Mouse (Mus musculus): ENCODE results near the gene Adra2b. TPM values are rescaled to one million over a fixed set of nuclear protein-coding genes. Genes with fewer than 3 reads are reported as not detected.

Gene Adra2b
- polyA plus RNA-seq, 1 experiment from 2014 or later = 20.7 TPM

DNA sequence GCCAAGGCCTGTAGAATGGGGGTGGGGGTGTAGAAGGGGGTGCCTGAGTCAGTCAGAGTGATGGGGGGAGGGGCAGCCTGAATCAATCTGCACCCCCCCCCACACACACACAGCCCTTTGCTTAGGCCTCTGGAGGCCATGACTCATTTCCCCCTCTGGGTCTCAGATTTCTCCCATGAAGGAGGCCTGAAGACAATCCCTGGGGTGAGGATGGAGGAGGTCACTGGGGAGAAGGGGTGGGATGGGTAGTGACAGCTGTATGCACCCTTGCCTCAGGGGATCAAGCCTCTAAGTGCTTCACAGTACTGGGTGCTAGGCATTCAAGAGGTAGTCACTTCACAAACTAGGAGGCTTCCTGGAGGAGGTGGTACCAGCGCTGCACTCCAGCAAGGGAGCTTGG lies 39.3 kb upstream of the Adra2b start:
- no peak overlapping the region for H3K9ac ChIP-seq (ENCODE audit: low read depth, low read length)
- no peak overlapping the region for H3K4me2 ChIP-seq
- peaks cover 6% of the 10 kb centered on the region for H3K4me1 ChIP-seq (replicated peaks; ENCODE audit: control insufficient read depth, insufficient read depth, low read length)
- 68% methylated on average over 1 of the region's 1 CpGs for WGBS
- H3K27me3 ChIP-seq (replicated peaks; ENCODE audit: control insufficient read depth, insufficient read depth, low read length) = no peaks in the 10 kb centered on the region
- H3K27ac ChIP-seq (ENCODE audit: low read depth, low read length) = no peak overlapping the region
- H3K4me3 ChIP-seq (ENCODE audit: low read depth, low read length) = no peak overlapping the region
- no peaks in the 10 kb centered on the region for H3K36me3 ChIP-seq (ENCODE audit: control insufficient read depth, insufficient read depth, low read length)
- no peaks in the 10 kb centered on the region for H3K9me3 ChIP-seq (ENCODE audit: control insufficient read depth, low read length)
- ATAC-seq (replicated peaks; ENCODE audit: low FRiP score) (no peak), DNase-seq (ENCODE audit: low spot score) (peak; percentile 27)

DNA sequence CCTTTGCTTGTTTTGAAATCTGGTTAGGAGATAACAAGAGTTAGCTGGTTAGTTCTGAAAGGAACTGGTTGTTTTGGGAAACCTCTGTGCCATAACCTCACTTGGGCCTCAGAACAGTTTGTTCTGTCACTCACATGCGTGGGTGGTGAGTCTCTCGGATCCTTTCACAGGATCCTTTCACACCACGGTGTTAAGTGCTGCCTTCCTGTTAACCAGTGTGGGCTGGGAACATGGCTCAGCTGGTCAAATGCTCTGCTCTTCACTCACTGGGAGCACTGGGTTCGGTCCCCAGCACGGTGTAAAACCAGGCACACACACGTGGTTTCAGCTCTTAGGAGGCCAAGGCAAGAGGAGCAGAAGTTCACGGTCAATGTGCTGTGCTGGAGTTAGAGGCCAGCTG lies 38.6 kb upstream of the Adra2b start:
- Histone ChIP-seq H3K9me3 (ENCODE audit: control insufficient read depth, low read length) (no peaks in the 10 kb centered on the region), H3K27me3 (replicated peaks; ENCODE audit: control insufficient read depth, insufficient read depth, low read length) (no peaks in the 10 kb centered on the region), H3K4me2 (no peak overlapping the region), H3K4me1 (replicated peaks; ENCODE audit: control insufficient read depth, insufficient read depth, low read length) (peaks cover 13% of the 10 kb centered on the region), H3K9ac (ENCODE audit: low read depth, low read length) (no peak overlapping the region), H3K27ac (ENCODE audit: low read depth, low read length) (no peak overlapping the region), H3K4me3 (ENCODE audit: low read depth, low read length) (no peak overlapping the region), H3K36me3 (ENCODE audit: control insufficient read depth, insufficient read depth, low read length) (no peaks in the 10 kb centered on the region)
- WGBS = 50% methylated on average over 7 of the region's 7 CpGs
- DNase-seq (ENCODE audit: low spot score) (peak; percentile 30), ATAC-seq (replicated peaks; ENCODE audit: low FRiP score) (no peak)

- no peaks in the 10 kb centered on the region for H3K9me3 ChIP-seq (ENCODE audit: control insufficient read depth, low read length)
- H3K4me1 ChIP-seq (replicated peaks; ENCODE audit: control insufficient read depth, insufficient read depth, low read length) = peaks cover 15% of the 10 kb centered on the region
- peak overlapping the region; percentile 5; the same call in 1 of the 2 replicates for H3K4me2 ChIP-seq
- no peak overlapping the region for H3K4me3 ChIP-seq (ENCODE audit: low read depth, low read length)
- no peaks in the 10 kb centered on the region; the same call in 1 of the 2 replicates for H3K27me3 ChIP-seq (replicated peaks; ENCODE audit: control insufficient read depth, insufficient read depth, low read length)
- DNase-seq (ENCODE audit: low spot score) (no peak), ATAC-seq (replicated peaks; ENCODE audit: low FRiP score) (peak; percentile 70)
- no peak overlapping the region for H3K27ac ChIP-seq (ENCODE audit: low read depth, low read length)
- 39% methylated on average over 12 of the region's 12 CpGs for WGBS
- no peak overlapping the region for H3K9ac ChIP-seq (ENCODE audit: low read depth, low read length)
- H3K36me3 ChIP-seq (ENCODE audit: control insufficient read depth, insufficient read depth, low read length) = no peaks in the 10 kb centered on the region
Observed at GRCm38 (mm10) chr2:127328090-127328851, 34.7 kb upstream of the Adra2b start.

DNA sequence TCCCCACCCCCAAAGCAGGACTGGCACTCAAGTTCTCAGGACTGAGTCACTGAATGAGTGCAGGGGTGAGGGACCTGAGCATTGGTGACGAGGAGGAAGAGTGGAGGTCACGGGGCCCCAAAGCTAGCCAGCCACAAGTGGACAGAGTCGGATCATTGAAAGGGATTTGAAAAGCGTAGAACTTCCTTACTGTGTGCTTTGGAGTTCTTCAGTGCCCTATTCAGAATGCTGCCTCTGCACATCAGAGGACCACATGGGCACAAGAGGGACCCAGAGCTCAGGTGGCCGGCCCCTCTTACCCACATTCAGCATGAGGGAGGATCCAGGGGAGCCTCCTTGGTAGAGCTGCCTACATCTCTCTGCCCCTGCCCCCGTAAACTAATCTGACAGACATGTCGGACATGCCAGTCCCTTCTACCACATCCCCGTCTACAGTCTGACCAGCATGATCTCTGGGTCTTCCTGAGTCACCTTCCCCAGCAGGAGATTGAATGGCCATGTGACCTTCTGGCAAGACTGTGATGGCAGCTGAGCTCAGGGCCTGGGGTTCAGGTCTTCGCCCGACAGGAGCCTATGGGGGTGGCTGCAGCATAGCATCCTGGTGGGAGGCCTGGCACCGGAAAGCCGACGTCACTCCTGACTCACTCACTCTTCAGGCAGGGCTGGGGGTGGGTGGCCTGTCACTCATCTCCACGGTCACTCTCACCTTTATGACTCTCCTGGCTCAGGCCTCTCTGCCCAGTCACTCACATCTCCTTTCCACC lies 30.0 kb upstream of the Adra2b start:
- DNase-seq (ENCODE audit: low spot score) = peak; percentile 30
- Histone ChIP-seq H3K4me3 (ENCODE audit: low read depth, low read length) (no peak overlapping the region), H3K4me2 (no peak overlapping the region), H3K36me3 (ENCODE audit: control insufficient read depth, insufficient read depth, low read length) (no peaks in the 10 kb centered on the region), H3K27ac (ENCODE audit: low read depth, low read length) (no peak overlapping the region), H3K27me3 (replicated peaks; ENCODE audit: control insufficient read depth, insufficient read depth, low read length) (peaks cover 5% of the 10 kb centered on the region), H3K4me1 (replicated peaks; ENCODE audit: control insufficient read depth, insufficient read depth, low read length) (peaks cover 45% of the 10 kb centered on the region), H3K9me3 (ENCODE audit: control insufficient read depth, low read length) (no peaks in the 10 kb centered on the region), H3K9ac (ENCODE audit: low read depth, low read length) (no peak overlapping the region)
- 67% methylated on average over 14 of the region's 14 CpGs for WGBS
- ATAC-seq (replicated peaks; ENCODE audit: low FRiP score) = no peak

- no peaks in the 10 kb centered on the region for H3K36me3 ChIP-seq (ENCODE audit: control insufficient read depth, insufficient read depth, low read length)
- H3K4me2 ChIP-seq = no peak overlapping the region
- H3K27me3 ChIP-seq (replicated peaks; ENCODE audit: control insufficient read depth, insufficient read depth, low read length) = peaks cover 5% of the 10 kb centered on the region
- H3K9me3 ChIP-seq (ENCODE audit: control insufficient read depth, low read length) = no peaks in the 10 kb centered on the region
- DNase-seq (ENCODE audit: low spot score) (peak; percentile 31), ATAC-seq (replicated peaks; ENCODE audit: low FRiP score) (no peak)
- WGBS = 46% methylated on average over 5 of the region's 5 CpGs
- H3K27ac ChIP-seq (ENCODE audit: low read depth, low read length) = no peak overlapping the region
- no peak overlapping the region for H3K9ac ChIP-seq (ENCODE audit: low read depth, low read length)
- H3K4me1 ChIP-seq (replicated peaks; ENCODE audit: control insufficient read depth, insufficient read depth, low read length) = peaks cover 35% of the 10 kb centered on the region
- no peak overlapping the region for H3K4me3 ChIP-seq (ENCODE audit: low read depth, low read length)
Observed at GRCm38 (mm10) chr2:127333945-127334603, 28.9 kb upstream of the Adra2b start.

- WGBS = 31% methylated on average over 11 of the region's 11 CpGs
- ATAC-seq (replicated peaks; ENCODE audit: low FRiP score) (no peak), DNase-seq (ENCODE audit: low spot score) (no peak)
- no peaks in the 10 kb centered on the region for H3K36me3 ChIP-seq (ENCODE audit: control insufficient read depth, insufficient read depth, low read length)
- peak overlapping the region; percentile 88 for H3K4me2 ChIP-seq
- no peak overlapping the region for H3K9ac ChIP-seq (ENCODE audit: low read depth, low read length)
- 0 out of 2 replicates have a peak overlapping the region, but pooled peaks have one; percentile 7 for H3K4me3 ChIP-seq (ENCODE audit: low read depth, low read length)
- H3K27me3 ChIP-seq (replicated peaks; ENCODE audit: control insufficient read depth, insufficient read depth, low read length) = peaks cover 5% of the 10 kb centered on the region
- peaks cover 32% of the 10 kb centered on the region for H3K4me1 ChIP-seq (replicated peaks; ENCODE audit: control insufficient read depth, insufficient read depth, low read length)
- H3K9me3 ChIP-seq (ENCODE audit: control insufficient read depth, low read length) = no peaks in the 10 kb centered on the region
- no peak overlapping the region; the same call in 1 of the 2 replicates for H3K27ac ChIP-seq (ENCODE audit: low read depth, low read length)
Observed at GRCm38 (mm10) chr2:127335078-127335541, 27.9 kb upstream of the Adra2b start.

DNA sequence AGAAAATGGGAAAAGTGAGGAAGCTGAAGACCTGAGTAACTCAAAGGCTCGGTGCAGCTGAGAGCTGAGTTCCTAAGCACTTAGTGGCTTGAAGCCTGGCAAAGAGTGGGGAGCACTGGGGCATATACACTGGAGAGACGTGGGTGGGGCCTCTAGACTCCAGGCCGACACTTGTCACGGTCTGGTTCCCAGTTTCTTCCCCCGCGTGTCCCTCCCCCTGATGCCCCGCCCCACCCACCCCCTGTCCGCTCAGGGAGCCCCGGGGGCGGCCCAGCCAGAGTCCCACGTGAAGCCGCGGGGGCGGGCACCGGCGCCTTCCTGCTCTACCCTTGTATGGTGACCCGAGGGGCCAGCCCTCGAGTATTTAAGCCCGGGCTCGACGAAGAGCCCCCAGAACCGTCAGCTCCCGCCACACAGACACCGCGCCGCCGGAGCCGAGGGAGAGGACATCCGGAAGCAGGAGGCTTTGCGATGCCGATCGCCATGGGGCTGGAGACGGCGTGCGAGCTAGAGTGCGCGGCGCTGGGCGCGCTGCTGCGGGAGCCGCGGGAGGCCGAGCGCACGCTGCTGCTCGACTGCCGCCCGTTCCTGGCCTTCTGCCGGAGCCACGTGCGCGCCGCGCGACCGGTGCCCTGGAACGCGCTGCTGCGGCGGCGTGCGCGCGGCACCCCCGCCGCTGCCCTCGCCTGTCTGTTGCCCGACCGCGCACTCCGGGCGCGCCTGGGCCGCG lies 27.1 kb upstream of the Adra2b start, which contains the start of gene Dusp2:
Gene Dusp2, plus strand, starts transcription at position 393 of the 730 bp plus-strand sequence.
- peak within 1 kb of the TSS; percentile 33; the same call in 1 of the 2 replicates for H3K27ac ChIP-seq (ENCODE audit: low read depth, low read length)
- peaks cover 32% of the 10 kb centered on the region for H3K4me1 ChIP-seq (replicated peaks; ENCODE audit: control insufficient read depth, insufficient read depth, low read length)
- peaks cover 5% of the 10 kb centered on the region for H3K27me3 ChIP-seq (replicated peaks; ENCODE audit: control insufficient read depth, insufficient read depth, low read length)
- no peaks in the 10 kb centered on the region for H3K36me3 ChIP-seq (ENCODE audit: control insufficient read depth, insufficient read depth, low read length)
- peak; percentile 81 for ATAC-seq (replicated peaks; ENCODE audit: low FRiP score)
- no peaks in the 10 kb centered on the region for H3K9me3 ChIP-seq (ENCODE audit: control insufficient read depth, low read length)
- peak; percentile 84 for DNase-seq (ENCODE audit: low spot score)
- under 1% methylated on average over 74 of the region's 76 CpGs for WGBS
- peak within 1 kb of the TSS; percentile 67 for H3K4me3 ChIP-seq (ENCODE audit: low read depth, low read length)
- H3K4me2 ChIP-seq = peak within 1 kb of the TSS; percentile 88
- peak within 1 kb of the TSS; percentile 71 for H3K9ac ChIP-seq (ENCODE audit: low read depth, low read length)

DNA sequence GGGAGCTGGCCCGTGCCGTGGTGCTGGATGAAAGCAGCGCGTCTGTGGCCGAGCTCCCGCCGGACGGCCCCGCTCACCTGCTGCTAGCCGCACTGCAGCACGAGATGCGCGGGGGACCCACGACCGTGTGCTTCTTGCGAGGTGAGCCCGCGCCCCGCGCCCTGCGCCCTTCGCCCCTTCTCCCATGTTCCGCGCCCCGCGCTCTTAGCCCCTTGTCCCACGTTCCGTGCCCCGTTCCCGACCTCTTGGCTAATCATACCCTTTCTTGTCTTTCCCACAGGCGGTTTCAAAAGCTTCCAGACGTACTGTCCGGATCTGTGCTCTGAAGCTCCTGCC lies 26.5 kb upstream of the Adra2b start:
- ATAC-seq (replicated peaks; ENCODE audit: low FRiP score) = no peak
- Histone ChIP-seq H3K27me3 (replicated peaks; ENCODE audit: control insufficient read depth, insufficient read depth, low read length) (peaks cover 5% of the 10 kb centered on the region), H3K4me1 (replicated peaks; ENCODE audit: control insufficient read depth, insufficient read depth, low read length) (peaks cover 32% of the 10 kb centered on the region), H3K36me3 (ENCODE audit: control insufficient read depth, insufficient read depth, low read length) (no peaks in the 10 kb centered on the region), H3K4me3 (ENCODE audit: low read depth, low read length) (peak overlapping the region; percentile 67), H3K9me3 (ENCODE audit: control insufficient read depth, low read length) (no peaks in the 10 kb centered on the region), H3K4me2 (peak overlapping the region; percentile 88), H3K9ac (ENCODE audit: low read depth, low read length) (peak overlapping the region; percentile 71), H3K27ac (ENCODE audit: low read depth, low read length) (0 out of 2 replicates have a peak overlapping the region, but pooled peaks have one; percentile 33)
- WGBS = 2% methylated on average over 33 of the region's 33 CpGs
- DNase-seq (ENCODE audit: low spot score) = no peak
